Mouse (Mus musculus): ENCODE results near the gene Fam114a2.

Gene Fam114a2

GRCm38 (mm10) chr11:57518751-57519148 lies 333 bp upstream of the Fam114a2 start:
- DNase-seq, result no peak

- DNase-seq, result no peak
Measured at GRCm38 (mm10) chr11:57516946-57517441, 1.4 kb downstream of the Fam114a2 start.

- no peak for DNase-seq
Measured at GRCm38 (mm10) chr11:57515218-57515617, 3.2 kb downstream of the Fam114a2 start.

GRCm38 (mm10) chr11:57506899-57507298 lies 11.5 kb downstream of the Fam114a2 start:
- DNase-seq, result no peak

- no peak for DNase-seq
Measured at GRCm38 (mm10) chr11:57503155-57503554, 15.3 kb downstream of the Fam114a2 start.

- no peak for DNase-seq
Measured at GRCm38 (mm10) chr11:57498215-57498614, 20.2 kb downstream of the Fam114a2 start.

GRCm38 (mm10) chr11:57497701-57498100 lies 20.7 kb downstream of the Fam114a2 start:
- no peak for DNase-seq

- DNase-seq, result no peak
Measured at GRCm38 (mm10) chr11:57496462-57497039, 21.9 kb downstream of the Fam114a2 start.

GRCm38 (mm10) chr11:57488436-57488835 lies 30.0 kb downstream of the Fam114a2 start:
- no peak for DNase-seq

GRCm38 (mm10) chr11:57478077-57478476 lies 40.3 kb downstream of the Fam114a2 start:
- no peak for DNase-seq

GRCm38 (mm10) chr11:57475119-57475518 lies 43.3 kb downstream of the Fam114a2 start:
- peak; percentile 8 for DNase-seq

GRCm38 (mm10) chr11:57474296-57474941 lies 44.0 kb downstream of the Fam114a2 start:
- no peak for DNase-seq

GRCm38 (mm10) chr11:57470979-57471378 lies 47.4 kb downstream of the Fam114a2 start:
- DNase-seq, result no peak

GRCm38 (mm10) chr11:57470056-57470455 lies 48.4 kb downstream of the Fam114a2 start:
- DNase-seq, result no peak

GRCm38 (mm10) chr11:57468706-57469105 lies 49.7 kb downstream of the Fam114a2 start:
- DNase-seq, result no peak

- peak; percentile 19 for DNase-seq
Measured at GRCm38 (mm10) chr11:57467159-57468110, 51.0 kb downstream of the Fam114a2 start.

- no peak for DNase-seq
Measured at GRCm38 (mm10) chr11:57465844-57466243, 52.6 kb downstream of the Fam114a2 start.

- DNase-seq, result no peak
Measured at GRCm38 (mm10) chr11:57465025-57465424, 53.4 kb downstream of the Fam114a2 start.

GRCm38 (mm10) chr11:57459759-57460158 lies 58.7 kb downstream of the Fam114a2 start:
- DNase-seq, result peak; percentile 3

GRCm38 (mm10) chr11:57454421-57454820 lies 64.0 kb downstream of the Fam114a2 start:
- no peak for DNase-seq

- DNase-seq, result no peak
Measured at GRCm38 (mm10) chr11:57445237-57445962, 73.0 kb downstream of the Fam114a2 start.

- no peak for DNase-seq
Measured at GRCm38 (mm10) chr11:57434153-57434552, 84.3 kb downstream of the Fam114a2 start.

All from cerebellum, adult 11 months (tissue).